Mouse (Mus musculus): ENCODE measurements around the gene Serpina1b. TPM values are rescaled to one million over a fixed set of nuclear protein-coding genes. Genes with fewer than 3 reads are reported as not detected.
"Not testable (repeated sequence)": the region's sequence is repeated elsewhere in the genome, so short reads cannot be mapped to it uniquely, and the experiment has no call there.

Gene Serpina1b
- polyA plus RNA-seq (2016; fragmentation: Nextera tagmentation; extraction: Ambion mirVana) = 0.53 and 4.9 TPM in 2 replicates

GRCm38 (mm10) chr12:103830273-103830672 lies at the start of gene Serpina1b:
Gene Serpina1b (minus strand): TSS chr12:103830373.
- not testable (repeated sequence) for H3K36me3 ChIP-seq; H3K4me2 ChIP-seq; H3K4me3 ChIP-seq; ATAC-seq (ENCODE audit: insufficient number of reproducible peaks, low FRiP score); H3K4me1 ChIP-seq (replicated peaks); H3K27ac ChIP-seq (ENCODE audit: poor library complexity, severe bottlenecking); H3K9ac ChIP-seq; H3K27me3 ChIP-seq (replicated peaks)
- WGBS = 65% methylated on average over 4 of the region's 4 CpGs
- peaks cover 27% of the 10 kb centered on the region for H3K9me3 ChIP-seq (replicated peaks)

GRCm38 (mm10) chr12:103866873-103867272 lies 36.7 kb upstream of the Serpina1b start:
- H3K27me3 ChIP-seq (replicated peaks); H3K27ac ChIP-seq (ENCODE audit: poor library complexity, severe bottlenecking); H3K4me3 ChIP-seq; H3K36me3 ChIP-seq; H3K9ac ChIP-seq; H3K4me1 ChIP-seq (replicated peaks); H3K4me2 ChIP-seq; ATAC-seq (ENCODE audit: insufficient number of reproducible peaks, low FRiP score): not testable (repeated sequence)
- whole genome bisulfite sequencing = 62% methylated on average over 1 of the region's 1 CpGs
- peaks cover 36% of the 10 kb centered on the region for H3K9me3 ChIP-seq (replicated peaks)

GRCm38 (mm10) chr12:103863101-103863974 lies 33.2 kb upstream of the Serpina1b start, which contains the start of gene Serpina1a:
Gene Serpina1a (minus strand): TSS chr12:103863562.
- H3K27ac ChIP-seq (ENCODE audit: poor library complexity, severe bottlenecking); H3K9ac ChIP-seq; H3K4me2 ChIP-seq; H3K4me3 ChIP-seq; ATAC-seq (ENCODE audit: insufficient number of reproducible peaks, low FRiP score); H3K4me1 ChIP-seq (replicated peaks); H3K36me3 ChIP-seq; H3K27me3 ChIP-seq (replicated peaks): not testable (repeated sequence)
- 66% methylated on average over 9 of the region's 9 CpGs for WGBS
- H3K9me3 ChIP-seq (replicated peaks) = peaks cover 37% of the 10 kb centered on the region

GRCm38 (mm10) chr12:103860976-103861375 lies 30.8 kb upstream of the Serpina1b start:
- Histone ChIP-seq H3K9me3 (replicated peaks) (peaks cover 33% of the 10 kb centered on the region), H3K4me1 (replicated peaks) (no peaks in the 10 kb centered on the region), H3K4me2 (no peak overlapping the region), H3K27me3 (replicated peaks) (no peaks in the 10 kb centered on the region), H3K27ac (ENCODE audit: poor library complexity, severe bottlenecking) (no peak overlapping the region), H3K4me3 (no peak overlapping the region), H3K36me3 (no peaks in the 10 kb centered on the region), H3K9ac (no peak overlapping the region)
- no peak for ATAC-seq (ENCODE audit: insufficient number of reproducible peaks, low FRiP score)
- 68% methylated on average over 3 of the region's 3 CpGs for WGBS

- 62% methylated on average over 3 of the region's 4 CpGs for WGBS
Observed at GRCm38 (mm10) chr12:103860571-103860970, 30.4 kb upstream of the Serpina1b start.

DNA sequence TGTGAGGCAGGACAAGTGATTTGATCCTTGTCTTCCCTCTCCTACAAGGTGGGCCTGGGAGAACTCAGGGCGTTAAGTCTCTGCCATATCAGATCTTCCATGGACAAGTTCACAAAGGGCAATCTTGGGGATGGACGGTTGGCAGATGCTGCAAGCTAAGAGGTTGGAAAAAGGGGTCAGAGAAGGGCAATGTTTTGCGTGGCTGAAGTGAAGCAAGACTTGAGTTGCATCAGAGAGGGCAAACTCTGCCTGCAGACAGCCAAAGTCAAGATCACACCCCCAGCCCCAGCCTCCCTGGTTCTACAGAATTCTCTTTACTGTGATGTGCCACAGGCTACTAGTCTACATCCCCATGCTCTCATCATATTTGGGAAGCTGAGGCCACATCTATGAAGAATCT lies 29.4 kb upstream of the Serpina1b start:
- not testable (repeated sequence) for H3K36me3 ChIP-seq; ATAC-seq (ENCODE audit: insufficient number of reproducible peaks, low FRiP score); H3K4me3 ChIP-seq; H3K9ac ChIP-seq; H3K27ac ChIP-seq (ENCODE audit: poor library complexity, severe bottlenecking); H3K4me1 ChIP-seq (replicated peaks); H3K4me2 ChIP-seq; H3K27me3 ChIP-seq (replicated peaks)
- H3K9me3 ChIP-seq (replicated peaks) = peaks cover 26% of the 10 kb centered on the region
- 57% methylated on average over 3 of the region's 3 CpGs for WGBS

More at GRCm38 (mm10) chr12:103860571-103860970, 30.4 kb upstream of the Serpina1b start:
- H3K27me3 ChIP-seq (replicated peaks); H3K4me2 ChIP-seq; H3K4me1 ChIP-seq (replicated peaks); H3K9ac ChIP-seq; H3K27ac ChIP-seq (ENCODE audit: poor library complexity, severe bottlenecking); H3K36me3 ChIP-seq; H3K4me3 ChIP-seq; ATAC-seq (ENCODE audit: insufficient number of reproducible peaks, low FRiP score): not testable (repeated sequence)
- peaks cover 31% of the 10 kb centered on the region for H3K9me3 ChIP-seq (replicated peaks)

DNA sequence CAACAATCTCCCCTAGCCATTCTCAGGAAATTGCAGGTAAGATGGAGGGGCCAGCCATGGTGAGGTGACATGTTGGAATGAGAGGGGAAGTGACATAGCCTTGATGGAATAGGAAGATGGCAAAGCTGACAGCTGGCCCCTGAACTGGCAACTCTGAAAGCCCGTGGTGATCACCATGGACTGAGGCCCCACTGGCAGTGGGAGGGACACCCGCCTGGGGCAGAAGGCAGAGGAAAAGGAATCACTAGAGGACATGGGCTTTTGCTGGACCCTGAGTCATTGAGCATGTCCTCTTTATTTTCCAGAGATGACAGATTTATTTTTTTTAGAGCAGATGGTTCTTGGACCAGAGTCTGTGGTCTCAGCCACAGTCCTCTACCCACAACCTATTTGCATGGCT lies 22.9 kb upstream of the Serpina1b start:
- H3K36me3 ChIP-seq = not testable (repeated sequence)

GRCm38 (mm10) chr12:103827661-103828372 lies 2.4 kb downstream of the Serpina1b start:
- H3K9me3 ChIP-seq (replicated peaks) = peaks cover 29% of the 10 kb centered on the region
- not testable (repeated sequence) for H3K4me1 ChIP-seq (replicated peaks); H3K9ac ChIP-seq; H3K4me3 ChIP-seq; H3K4me2 ChIP-seq; H3K27me3 ChIP-seq (replicated peaks); H3K27ac ChIP-seq (ENCODE audit: poor library complexity, severe bottlenecking); H3K36me3 ChIP-seq; ATAC-seq (ENCODE audit: insufficient number of reproducible peaks, low FRiP score)
- WGBS = 67% methylated on average over 6 of the region's 6 CpGs

More for the DNA sequence above, 22.9 kb upstream of the Serpina1b start:
- H3K27ac ChIP-seq (ENCODE audit: poor library complexity, severe bottlenecking); H3K27me3 ChIP-seq (replicated peaks); ATAC-seq (ENCODE audit: insufficient number of reproducible peaks, low FRiP score); H3K9ac ChIP-seq; H3K4me1 ChIP-seq (replicated peaks); H3K4me2 ChIP-seq; H3K4me3 ChIP-seq: not testable (repeated sequence)
- 65% methylated on average over 2 of the region's 2 CpGs for WGBS
- H3K9me3 ChIP-seq (replicated peaks) = peaks cover 22% of the 10 kb centered on the region

DNA sequence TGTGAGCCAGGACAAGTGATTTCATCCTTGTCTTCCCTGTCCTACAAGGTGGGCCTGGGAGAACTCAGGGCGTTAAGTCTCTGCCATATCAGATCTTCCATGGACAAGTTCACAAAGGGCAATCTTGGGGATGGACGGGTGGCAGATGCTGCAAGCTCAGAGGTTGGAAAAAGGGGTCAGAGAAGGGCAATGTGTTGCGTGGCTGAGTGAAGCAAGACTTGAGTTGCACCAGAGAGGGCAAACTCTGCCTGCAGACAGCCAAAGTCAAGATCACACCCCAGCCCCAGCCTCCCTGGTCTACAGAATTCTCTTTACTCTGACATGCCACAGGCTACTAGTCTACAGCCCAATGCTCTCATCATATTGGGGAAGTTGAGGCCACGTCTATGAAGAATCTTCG lies 6.3 kb downstream of the Serpina1b start:
- not testable (repeated sequence) for H3K9ac ChIP-seq; H3K4me3 ChIP-seq; ATAC-seq (ENCODE audit: insufficient number of reproducible peaks, low FRiP score); H3K4me1 ChIP-seq (replicated peaks); H3K27me3 ChIP-seq (replicated peaks); H3K27ac ChIP-seq (ENCODE audit: poor library complexity, severe bottlenecking); H3K4me2 ChIP-seq; H3K36me3 ChIP-seq
- peaks cover 25% of the 10 kb centered on the region for H3K9me3 ChIP-seq (replicated peaks)
- 70% methylated on average over 5 of the region's 5 CpGs for WGBS

DNA sequence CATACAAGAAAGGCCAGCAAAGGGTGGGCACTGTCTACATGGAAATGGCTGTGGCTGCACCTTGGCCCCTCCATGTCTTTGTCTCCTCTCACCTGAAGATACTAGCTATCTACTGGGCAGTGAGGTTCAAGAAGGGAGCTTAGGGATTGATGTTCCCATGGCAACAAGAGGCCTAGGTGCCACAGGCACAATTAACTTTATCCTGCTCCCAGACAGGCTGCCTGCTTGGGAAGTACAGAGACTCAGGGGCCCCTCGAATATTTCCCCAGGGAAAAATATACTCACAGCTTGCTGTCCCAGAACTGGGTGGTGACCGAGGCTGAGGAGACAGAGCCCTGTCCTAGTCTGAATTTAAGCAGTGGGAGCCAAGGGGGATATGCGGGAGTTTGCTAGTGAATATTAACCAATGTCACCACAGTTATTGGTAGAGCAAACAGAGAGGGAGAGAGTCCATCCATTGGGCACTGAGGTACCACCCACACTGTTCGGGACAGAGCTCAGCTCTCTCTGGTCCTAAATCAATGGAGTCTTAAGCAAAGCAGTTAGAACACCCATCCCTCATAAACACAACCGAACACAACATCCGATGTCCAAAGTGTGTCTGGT lies 56.8 kb downstream of the Serpina1b start, which contains the start of gene Serpina1d:
Gene Serpina1d (minus strand): TSS at position 347 of the 606 bp plus-strand sequence.
- not testable (repeated sequence) for H3K36me3 ChIP-seq; ATAC-seq (ENCODE audit: insufficient number of reproducible peaks, low FRiP score); H3K4me1 ChIP-seq (replicated peaks); H3K27ac ChIP-seq (ENCODE audit: poor library complexity, severe bottlenecking); H3K4me3 ChIP-seq; H3K9ac ChIP-seq; H3K27me3 ChIP-seq (replicated peaks); H3K4me2 ChIP-seq; H3K9me3 ChIP-seq (replicated peaks)
- WGBS = 79% methylated on average over 6 of the region's 6 CpGs

DNA sequence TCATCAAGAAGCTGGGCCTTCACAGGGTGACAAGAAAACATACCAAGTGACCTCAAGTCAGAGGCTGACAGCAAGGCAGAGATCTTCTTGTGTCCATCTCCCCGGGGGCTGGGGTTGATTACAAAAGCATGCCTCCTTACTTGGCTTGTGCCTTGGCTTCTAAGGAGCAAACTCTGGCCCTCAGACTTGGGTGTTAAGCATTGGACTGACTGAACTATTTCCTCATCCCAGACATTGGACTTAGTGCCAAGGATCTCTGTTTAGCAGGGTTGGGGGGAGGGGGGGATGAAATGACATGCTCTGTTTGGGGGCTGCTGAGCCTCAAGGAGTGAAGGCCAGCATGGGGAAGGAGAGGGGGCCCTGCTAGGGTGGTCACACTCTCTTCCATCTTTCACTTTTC lies 59.6 kb downstream of the Serpina1b start:
- not testable (repeated sequence) for H3K9ac ChIP-seq; H3K4me2 ChIP-seq; H3K36me3 ChIP-seq; H3K27me3 ChIP-seq (replicated peaks); H3K4me3 ChIP-seq; ATAC-seq (ENCODE audit: insufficient number of reproducible peaks, low FRiP score); H3K4me1 ChIP-seq (replicated peaks); H3K9me3 ChIP-seq (replicated peaks); H3K27ac ChIP-seq (ENCODE audit: poor library complexity, severe bottlenecking)
- WGBS = 87% methylated on average over 1 of the region's 1 CpGs

All from heart, embryonic 12.5 days (tissue).